20 mouse cellular contexts compared by ENCODE assay signal in genomic region chr17:4445606-4446005, GRCm38 (mm10).
"Had no signal": no experiment of that assay in that cellular context is flagged by ENCODE, and none has a peak within 500 bp of the region (broad histone marks: within the 10 kb centered on the region; RNA-seq: fewer than 3 reads in every experiment).

No protein-coding gene starts in this region.

- ATAC-seq: midbrain, embryonic 16.5 days had no signal

- H3K27me3 ChIP-seq: midbrain, embryonic 12.5 days; neural tube, embryonic 13.5 days; neural tube, embryonic 15.5 days; stomach, embryonic 15.5 days had no signal

- H3K4me3 ChIP-seq: midbrain, embryonic 10.5 days; midbrain, embryonic 12.5 days; myocyte; neural tube, embryonic 13.5 days; neural tube, embryonic 15.5 days; stomach, embryonic 15.5 days had no signal

- H3K27ac ChIP-seq: liver, embryonic 14.5 days; midbrain, embryonic 10.5 days; midbrain, embryonic 12.5 days; neural tube, embryonic 13.5 days; neural tube, embryonic 15.5 days; stomach, embryonic 15.5 days; stomach, postnatal 0 days had no signal

- DNase-seq: lung, adult 18-20 months; lung, embryonic 14.5 days; lung, postnatal 10 days; lung, postnatal 4 days; midbrain, embryonic 14.5 days; right cerebral cortex, postnatal 25 days; right cerebral cortex, postnatal 4 days; spleen, adult 18-20 months; thymus, adult 2 months; thymus, postnatal 25 days; thymus, postnatal 4 days had no signal

- H3K36me3 ChIP-seq: midbrain, embryonic 10.5 days; midbrain, embryonic 12.5 days; neural tube, embryonic 13.5 days; neural tube, embryonic 15.5 days; stomach, embryonic 15.5 days had no signal

- H3K4me2 ChIP-seq: lung, embryonic 14.5 days; midbrain, embryonic 12.5 days; neural tube, embryonic 13.5 days; neural tube, embryonic 15.5 days; stomach, embryonic 15.5 days had no signal

- H3K4me1 ChIP-seq: midbrain, embryonic 10.5 days; midbrain, embryonic 12.5 days; neural tube, embryonic 13.5 days; neural tube, embryonic 15.5 days; stomach, embryonic 15.5 days had no signal

- H3K9ac ChIP-seq: liver, embryonic 14.5 days; lung, embryonic 14.5 days; midbrain, embryonic 12.5 days; neural tube, embryonic 13.5 days; neural tube, embryonic 15.5 days; stomach, embryonic 15.5 days had no signal

- H3K9me3 ChIP-seq: midbrain, embryonic 10.5 days; midbrain, embryonic 12.5 days; neural tube, embryonic 13.5 days; neural tube, embryonic 15.5 days; stomach, embryonic 15.5 days had no signal
